Mouse (Mus musculus) small intestine, adult 2 months (tissue): ENCODE measurements at regions not wholly inside any gene's neighbourhood (a gene's known extent, or its start where the extent isn't known, plus 50 kb on each side); places are given as distances from the start of the nearest gene placed in this dataset.

Experiments used
- H3K27ac ChIP-seq: fragments of 200-500 bp; 2 replicates; pipeline ENCODE4 v1.5.1; 2012; ENCODE audit warnings: low read depth, low read length, control low read depth, inconsistent platforms; ENCODE audit not compliant: insufficient read depth
- H3K27me3 ChIP-seq: fragments of 200-500 bp; 2 replicates; pipeline ENCODE4 v1.6.1; 2012; ENCODE audit warnings: mild to moderate bottlenecking, moderate library complexity, low read length, inconsistent platforms; ENCODE audit not compliant: control insufficient read depth, insufficient read depth
- H3K36me3 ChIP-seq: fragments of 200-500 bp; 2 replicates; pipeline ENCODE4 v1.6.1; 2012; ENCODE audit warnings: mild to moderate bottlenecking, low read length, control low read depth, inconsistent platforms; ENCODE audit not compliant: control insufficient read depth, insufficient read depth
- H3K4me1 ChIP-seq: fragments of 200-500 bp; 2 replicates; pipeline ENCODE4 v1.6.1; 2012; ENCODE audit warnings: low read length, inconsistent platforms, mixed read lengths; ENCODE audit not compliant: control insufficient read depth, insufficient read depth, insufficient read length
- H3K4me3 ChIP-seq: fragments of 200-500 bp; 2 replicates; pipeline ENCODE4 v1.5.1; 2012; ENCODE audit warnings: low read depth, mild to moderate bottlenecking, control low read depth, inconsistent platforms, low read length, moderate library complexity
- CTCF ChIP-seq: fragments of 200-500 bp; IDR thresholded peaks from 2 replicates; pipeline ENCODE4 v1.5.1; 2012; ENCODE audit warnings: low read depth, mild to moderate bottlenecking, control low read depth, inconsistent platforms, low read length, moderate library complexity, mixed read lengths; ENCODE audit not compliant: insufficient replicate concordance, insufficient read length; ENCODE audit errors: extremely low read depth
- POLR2A ChIP-seq: fragments of 200-500 bp; IDR thresholded peaks from 2 replicates; pipeline ENCODE4 v1.6.1; 2012; ENCODE audit warnings: low read depth, mild to moderate bottlenecking, control low read depth, inconsistent platforms, low read length, moderate library complexity
- WGBS: fragments of 180-500 bp; shearing (Covaris S2); methylation state at CpG from one replicate; pipeline ENCODE4 v1.1.7; 2018; 5-methylcytosine and 5-hydroxymethylcytosine counted together

- H3K27me3 ChIP-seq, result no peaks in the 10 kb centered on the region
- 90% methylated on average over 4 of the region's 4 CpGs for WGBS
- TF ChIP-seq CTCF, result no peak
- TF ChIP-seq POLR2A, result no peak
Observed at GRCm38 (mm10) chr5:149956931-149957330, 61.5 kb upstream of the Rxfp2 start.

GRCm38 (mm10) chr5:149961178-149961577, 57.3 kb upstream of the Rxfp2 start:
- Histone ChIP-seq H3K27ac (no peak overlapping the region), H3K27me3 (no peaks in the 10 kb centered on the region), H3K4me1 (no peaks in the 10 kb centered on the region), H3K4me3 (no peak overlapping the region), H3K36me3 (no peaks in the 10 kb centered on the region)
- TF ChIP-seq POLR2A (no peak), CTCF (no peak)
- 21% methylated on average over 11 of the region's 11 CpGs for WGBS

More at GRCm38 (mm10) chr5:149956931-149957330, 61.5 kb upstream of the Rxfp2 start:
- Histone ChIP-seq H3K4me3 (no peak overlapping the region), H3K4me1 (no peaks in the 10 kb centered on the region), H3K27ac (no peak overlapping the region), H3K36me3 (no peaks in the 10 kb centered on the region)

DNA sequence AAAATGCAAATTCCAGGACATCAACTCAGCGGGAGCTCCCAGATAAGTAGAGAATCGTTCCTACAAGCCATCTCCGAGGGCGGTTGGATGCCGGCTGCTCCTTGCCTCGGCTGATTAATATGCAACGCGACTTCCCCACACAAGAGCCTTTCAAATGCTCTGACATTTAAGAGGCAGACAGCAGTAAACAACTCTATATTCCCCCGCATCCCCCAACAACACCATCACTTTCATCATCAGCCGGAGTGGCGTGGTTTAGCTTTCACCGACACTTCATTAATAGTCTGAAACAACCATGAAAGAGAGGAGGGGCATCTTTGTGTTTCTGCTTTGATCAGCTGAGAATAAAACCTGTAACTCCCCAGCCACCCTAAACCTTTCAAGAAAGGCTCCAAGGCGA, 53.7 kb upstream of the Rxfp2 start:
- H3K4me3 ChIP-seq, result no peak overlapping the region

More for the DNA sequence above, 53.7 kb upstream of the Rxfp2 start:
- no peak overlapping the region for H3K27ac ChIP-seq
- TF ChIP-seq CTCF, result no peak
- TF ChIP-seq POLR2A, result no peak
- no peaks in the 10 kb centered on the region for H3K27me3 ChIP-seq
- 38% methylated on average over 13 of the region's 13 CpGs for WGBS
- no peaks in the 10 kb centered on the region for H3K4me1 ChIP-seq
- no peaks in the 10 kb centered on the region for H3K36me3 ChIP-seq
